Mouse (Mus musculus) CH12.LX (cell line): ENCODE measurements around the gene Taf10. TPM values are rescaled to one million over a fixed set of nuclear protein-coding genes. Genes with fewer than 3 reads are reported as not detected.

Experiments
- DNase-seq: peaks from one replicate; pipeline ENCODE4 v3.0.0-alpha.2; 2013; ENCODE audit errors: extremely low read depth
- H3K27ac ChIP-seq: 2 replicates; pipeline ENCODE4 v1.5.1; 2012; ENCODE audit warnings: low read depth, mild to moderate bottlenecking, control low read depth, moderate library complexity; ENCODE audit not compliant: insufficient read depth
- H3K27me3 ChIP-seq: replicated peaks from 2 replicates; pipeline ENCODE3; 2012; ENCODE audit warnings: inconsistent platforms
- H3K36me3 ChIP-seq, 2 experiments: replicated peaks in 1 of 2; 2 replicates each; pipeline versions ENCODE3 to v1.6.1; 2012; ENCODE audit warnings: inconsistent platforms in 1 of 2, low read length in 1 of 2, mild to moderate bottlenecking in 1 of 2, mixed read lengths in 1 of 2, moderate library complexity in 1 of 2; ENCODE audit not compliant: control insufficient read depth in 1 of 2, insufficient read depth in 1 of 2
- H3K4me1 ChIP-seq, 2 experiments: 2 replicates each; pipeline ENCODE4 v1.6.1; 2012; ENCODE audit warnings: inconsistent platforms in 1 of 2, moderate library complexity in 1 of 2; ENCODE audit not compliant: insufficient read depth in 2 of 2, control insufficient read depth in 1 of 2
- H3K4me2 ChIP-seq: 2 replicates; pipeline ENCODE4 v1.6.1; 2012; ENCODE audit warnings: low read depth, mild to moderate bottlenecking, control low read depth; ENCODE audit not compliant: poor library complexity, insufficient read depth, severe bottlenecking
- H3K4me3 ChIP-seq, 3 experiments: fragments of 150-350 bp in 1 of 3; sonication (generic) in 1 of 3; replicated peaks in 1 of 3; 2 replicates each; pipeline versions ENCODE3 to v1.5.1; 2011 to 2012; ENCODE audit warnings: low read depth in 2 of 3, low read length in 2 of 3, mild to moderate bottlenecking in 2 of 3, moderate library complexity in 2 of 3, control low read depth in 1 of 3, improper control_type of control experiment in 1 of 3, inconsistent platforms in 1 of 3, mixed read lengths in 1 of 3; ENCODE audit not compliant: poor library complexity in 1 of 3
- H3K79me2 ChIP-seq: replicated peaks from 2 replicates; pipeline ENCODE4 v1.6.1; 2012; ENCODE audit warnings: mild to moderate bottlenecking, moderate library complexity; ENCODE audit not compliant: control insufficient read depth, poor library complexity, insufficient read depth, severe bottlenecking; ENCODE audit errors: extremely low read depth
- H3K9ac ChIP-seq: 2 replicates; pipeline ENCODE4 v1.6.1; 2012; ENCODE audit warnings: low read depth, mild to moderate bottlenecking, control low read depth, moderate library complexity; ENCODE audit not compliant: insufficient read depth
- H3K9me3 ChIP-seq: replicated peaks from 2 replicates; pipeline ENCODE3; 2012; ENCODE audit warnings: low read length, inconsistent platforms, mixed read lengths
- CHD1 ChIP-seq: IDR thresholded peaks from 2 replicates; pipeline ENCODE4 v1.6.1; 2012; ENCODE audit warnings: low read depth, low read length, improper control_type of control experiment, inconsistent platforms
- CHD2 ChIP-seq: IDR thresholded peaks from 2 replicates; pipeline ENCODE4 v1.6.1; 2011; ENCODE audit warnings: low read length, improper control_type of control experiment
- CTCF ChIP-seq, 2 experiments: IDR thresholded peaks in 1 of 2; conservative IDR thresholded peaks in 1 of 2; 2 replicates each; pipeline ENCODE4 v1.5.1; 2011 to 2012; ENCODE audit warnings: low read depth in 2 of 2, low read length in 2 of 2, improper control_type of control experiment in 1 of 2, inconsistent platforms in 1 of 2, mild to moderate bottlenecking in 1 of 2, moderate library complexity in 1 of 2
- E2F4 ChIP-seq: IDR thresholded peaks from 2 replicates; pipeline ENCODE4 v1.6.1; 2011; ENCODE audit warnings: low read depth, low read length, improper control_type of control experiment; ENCODE audit not compliant: insufficient replicate concordance
- ELF1 ChIP-seq: IDR thresholded peaks from 2 replicates; pipeline ENCODE4 v1.6.1; 2014; ENCODE audit warnings: low read depth, mild to moderate bottlenecking, inconsistent platforms, low read length, improper control_type of control experiment
- ETS1 ChIP-seq: conservative IDR thresholded peaks from 2 replicates; pipeline ENCODE4 v1.6.1; 2012; ENCODE audit warnings: low read depth, mild to moderate bottlenecking, inconsistent platforms, low read length, improper control_type of control experiment, moderate library complexity
- IRF4 ChIP-seq: IDR thresholded peaks from 2 replicates; pipeline ENCODE4 v1.6.1; 2014; ENCODE audit warnings: low read depth, mild to moderate bottlenecking, inconsistent platforms, low read length, improper control_type of control experiment
- JUND ChIP-seq: conservative IDR thresholded peaks from 2 replicates; pipeline ENCODE4 v1.6.1; 2011; ENCODE audit warnings: low read depth, low read length, improper control_type of control experiment
- KAT2A ChIP-seq: IDR thresholded peaks from 2 replicates; pipeline ENCODE4 v1.6.1; 2012; ENCODE audit warnings: low read length, improper control_type of control experiment, inconsistent platforms; ENCODE audit not compliant: insufficient replicate concordance
- MAFK ChIP-seq: IDR thresholded peaks from 2 replicates; pipeline ENCODE4 v1.6.1; 2011; ENCODE audit warnings: low read length, improper control_type of control experiment; ENCODE audit not compliant: insufficient replicate concordance
- MAZ ChIP-seq: IDR thresholded peaks from 2 replicates; pipeline ENCODE4 v1.6.1; 2012; ENCODE audit warnings: low read depth, mild to moderate bottlenecking, inconsistent platforms, low read length, improper control_type of control experiment, moderate library complexity
- MXI1 ChIP-seq: IDR thresholded peaks from 2 replicates; pipeline ENCODE4 v1.6.1; 2011; ENCODE audit warnings: mild to moderate bottlenecking, low read depth, low read length, improper control_type of control experiment
- NRF1 ChIP-seq: IDR thresholded peaks from 2 replicates; pipeline ENCODE4 v1.6.1; 2014; ENCODE audit warnings: low read depth, mild to moderate bottlenecking, inconsistent platforms, low read length, improper control_type of control experiment, moderate library complexity
- PAX5 ChIP-seq: IDR thresholded peaks from 2 replicates; pipeline ENCODE4 v1.6.1; 2012; ENCODE audit warnings: low read length, inconsistent platforms, mixed read lengths
- POLR2AphosphoS2 ChIP-seq: IDR thresholded peaks from 2 replicates; pipeline ENCODE4 v1.6.1; 2011; ENCODE audit warnings: low read depth, low read length, improper control_type of control experiment
- RAD21 ChIP-seq: IDR thresholded peaks from 2 replicates; pipeline ENCODE4 v1.6.1; 2011; ENCODE audit warnings: low read depth, mild to moderate bottlenecking, low read length, improper control_type of control experiment, moderate library complexity
- SIN3A ChIP-seq: IDR thresholded peaks from 2 replicates; pipeline ENCODE4 v1.6.1; 2012; ENCODE audit warnings: low read length, improper control_type of control experiment, inconsistent platforms
- SMC3 ChIP-seq: IDR thresholded peaks from 2 replicates; pipeline ENCODE4 v1.6.1; 2011; ENCODE audit warnings: low read depth, low read length, improper control_type of control experiment
- TBP ChIP-seq: conservative IDR thresholded peaks from 2 replicates; pipeline ENCODE4 v1.6.1; 2011; ENCODE audit warnings: low read depth, low read length, improper control_type of control experiment
- USF1 ChIP-seq: IDR thresholded peaks from 2 replicates; pipeline ENCODE4 v1.6.1; 2014; ENCODE audit warnings: low read depth, mild to moderate bottlenecking, inconsistent platforms, low read length, improper control_type of control experiment
- ZKSCAN1 ChIP-seq: IDR thresholded peaks from 2 replicates; pipeline ENCODE4 v1.6.1; 2012; ENCODE audit warnings: low read depth, inconsistent platforms, low read length, improper control_type of control experiment, borderline replicate concordance
- ZMIZ1 ChIP-seq: IDR thresholded peaks from 2 replicates; pipeline ENCODE4 v1.6.1; 2012; ENCODE audit warnings: low read depth, mild to moderate bottlenecking, inconsistent platforms, low read length, improper control_type of control experiment
- ZNF384 ChIP-seq: IDR thresholded peaks from 2 replicates; pipeline ENCODE4 v1.6.1; 2012; ENCODE audit warnings: low read depth, low read length, improper control_type of control experiment, inconsistent platforms
- dilution Hi-C: fragments of 300-500 bp; cut with MboI; formaldehyde crosslinking; loops from 2 replicates; pipeline ENCODE4 v1.14.3; 2020; ENCODE audit warnings: low sequenced_read_pairs; ENCODE audit not compliant: extremely low pct_unique_long_range_greater_than_20kb, extremely low pct_ligation_motif_present
- in situ Hi-C: fragments of 300-500 bp; cut with MboI; formaldehyde crosslinking; loops from 3 replicates; pipeline ENCODE4 v1.14.3; 2019; ENCODE audit warnings: low sequenced_read_pairs, low pct_ligation_motif_present, low pct_unique_long_range_greater_than_20kb, mixed read lengths
- polyA plus RNA-seq: library from polyadenylated mRNA; unstranded; fragments of >175 nt; gene quantifications from 2 replicates; pipeline ENCODE4 v1.2.1, GENCODE M21; 2012; ENCODE audit warnings: low read depth; ENCODE audit not compliant: insufficient read length
- total RNA-seq, 2 experiments: library from RNA; depleted of rRNA; stranded (reverse); fragments of 300-350 nt in 1 of 2; fragments of >200 nt in 1 of 2; gene quantifications; 2 replicates each; pipeline ENCODE4 v1.2.3; 2012 to 2014

Taf10 gene
- total and polyA plus RNA-seq, 3 experiments = 259 to 461 (median 330) TPM

GRCm38 (mm10) chr7:105773041-105773440 is 28.9 kb upstream of the Taf10 start:
- Histone ChIP-seq H3K27me3 (no peaks in the 10 kb centered on the region), H3K4me2 (no peak overlapping the region), H3K4me1 (peaks cover 5 to 18% of the 10 kb centered on the region in 2 experiments), H3K4me3 (no peak overlapping the region)
- DNase-seq = no peak
- dilution Hi-C loops = no loop called here
- TF ChIP-seq USF1 = no peak
- no peak for TF ChIP-seq MAFK
- no peak for TF ChIP-seq CTCF (conservative IDR thresholded peaks at IDR 0.05 in 1 of 2, IDR thresholded peaks at IDR 0.05 in 1 of 2; ENCODE audit: low read depth in 2 of 2, low read length in 2 of 2)
- no peak for TF ChIP-seq SMC3
- TF ChIP-seq IRF4 = no peak
- no peak for TF ChIP-seq ETS1
- TF ChIP-seq NRF1 = no peak
- TF ChIP-seq MXI1 = no peak
- no peak for TF ChIP-seq ZKSCAN1
- TF ChIP-seq ZNF384 = no peak
- TF ChIP-seq ELF1 = no peak
- TF ChIP-seq CHD2 = no peak
- no peak for TF ChIP-seq POLR2AphosphoS2
- TF ChIP-seq KAT2A = no peak
- TF ChIP-seq E2F4 = no peak
- TF ChIP-seq PAX5 = no peak
- TF ChIP-seq RAD21 = no peak
- TF ChIP-seq, all 38 proteins: peak for 0
- H3K9ac ChIP-seq = no peak overlapping the region
- in situ Hi-C loops = no loop called here
- H3K79me2 ChIP-seq = no peaks in the 10 kb centered on the region
- H3K27ac ChIP-seq = no peak overlapping the region
- H3K9me3 ChIP-seq = no peaks in the 10 kb centered on the region
- no peaks in the 10 kb centered on the region for H3K36me3 ChIP-seq

GRCm38 (mm10) chr7:105772331-105772730 is 28.2 kb upstream of the Taf10 start:
- H3K27ac ChIP-seq = no peak overlapping the region
- H3K36me3 ChIP-seq = no peaks in the 10 kb centered on the region
- no peaks in the 10 kb centered on the region for H3K79me2 ChIP-seq
- TF ChIP-seq MAZ (no peak), CHD1 (no peak), RAD21 (no peak), ZMIZ1 (no peak), TBP (no peak), SIN3A (no peak), E2F4 (no peak), USF1 (no peak), ZNF384 (no peak), JUND (no peak)
- H3K9ac ChIP-seq = no peak overlapping the region
- dilution Hi-C loops = no loop called here
- no peak overlapping the region for H3K4me3 ChIP-seq
- DNase-seq = no peak
- H3K4me2 ChIP-seq = no peak overlapping the region
- peaks cover 0 to 11% of the 10 kb centered on the region in 2 experiments; a peak in 2 of 4 replicates for H3K4me1 ChIP-seq
- no peaks in the 10 kb centered on the region for H3K9me3 ChIP-seq
- H3K27me3 ChIP-seq = no peaks in the 10 kb centered on the region
- in situ Hi-C loops = no loop called here
